Mouse (Mus musculus): ENCODE data around the gene Cars.

DNA sequence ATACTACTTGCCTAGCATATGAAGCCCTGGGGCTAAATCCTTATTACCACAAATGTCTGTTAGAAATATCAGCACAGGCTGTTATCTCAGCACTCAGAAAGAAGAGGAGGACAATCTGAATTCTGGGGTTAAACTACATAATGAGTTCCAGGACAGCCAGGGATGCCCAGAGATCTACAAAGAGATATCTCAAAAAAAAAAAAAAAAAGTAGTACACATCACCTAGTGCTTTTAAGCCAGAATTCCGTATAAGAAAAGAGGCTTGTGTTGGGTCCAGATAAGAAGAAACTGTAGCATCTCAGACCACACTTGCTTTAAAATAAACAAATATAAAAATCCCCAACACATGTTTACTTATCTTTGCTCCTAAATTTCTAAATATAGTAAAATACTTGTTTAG, 61.2 kb downstream of the Cars start:
- TF ChIP-seq TCF12 (IDR thresholded peaks at IDR 0.05; ENCODE audit: low read depth, low read length) (no peak), CTCF (IDR thresholded peaks at IDR 0.05 in 2 of 3, conservative IDR thresholded peaks at IDR 0.05 in 1 of 3; ENCODE audit: control insufficient read depth in 1 of 3, insufficient read depth in 1 of 3, low read depth in 2 of 3, low read length in 3 of 3, poor library complexity in 1 of 3, severe bottlenecking in 1 of 3) (no peak), MAX (IDR thresholded peaks at IDR 0.05; ENCODE audit: low read length) (no peak), RAD21 (IDR thresholded peaks at IDR 0.05; ENCODE audit: low read depth, low read length) (no peak), GABPA (IDR thresholded peaks at IDR 0.05; ENCODE audit: low read depth, low read length) (no peak), POLR2A (IDR thresholded peaks at IDR 0.05; ENCODE audit: control insufficient read depth in 1 of 2, insufficient read depth in 1 of 2, low read depth in 1 of 2, low read length in 2 of 2, poor library complexity in 1 of 2) (no peak), POLR2AphosphoS2 (IDR thresholded peaks at IDR 0.05; ENCODE audit: low read length) (no peak), GATA1 (IDR thresholded peaks at IDR 0.05; ENCODE audit: low read depth, low read length) (peak; percentile 61; the same call in 1 of the 2 replicates), NELFE (IDR thresholded peaks at IDR 0.05; ENCODE audit: low read depth, low read length) (no peak), MXI1 (IDR thresholded peaks at IDR 0.05; ENCODE audit: low read depth, low read length) (0 out of 2 replicates have a peak, but pooled peaks have one; percentile 1)
